Mouse (Mus musculus) hindbrain, embryonic 11.5 days (tissue): ENCODE data around the gene Usf3. TPM values are rescaled to one million over a fixed set of nuclear protein-coding genes. Genes with fewer than 3 reads are reported as not detected.

Source experiments
- ATAC-seq: fragments of 200-750 bp; cut with Nextera tagmentation; 2 replicates; pipeline ENCODE4 v1.8.0; 2017; ENCODE audit warnings: mild to moderate bottlenecking, moderate TSS enrichment, moderate library complexity; ENCODE audit not compliant: low FRiP score
- DNase-seq: peaks from one replicate; pipeline ENCODE4 v3.0.0-alpha.2; 2015; ENCODE audit warnings: low spot score
- H3K27ac ChIP-seq: fragments of 300-500 bp; sonication (generic); 2 replicates; pipeline ENCODE4 v1.5.1; 2014; ENCODE audit warnings: mild to moderate bottlenecking, low read depth, low read length
- H3K27me3 ChIP-seq: fragments of 300-500 bp; sonication (generic); 2 replicates; pipeline ENCODE4 v1.6.1; 2014; ENCODE audit warnings: mild to moderate bottlenecking, low read length, moderate library complexity, mixed read lengths; ENCODE audit not compliant: control insufficient read depth, insufficient read depth
- H3K36me3 ChIP-seq: fragments of 300-500 bp; sonication (generic); 2 replicates; pipeline ENCODE4 v1.6.1; 2014; ENCODE audit warnings: mild to moderate bottlenecking, low read length, moderate library complexity, mixed read lengths; ENCODE audit not compliant: control insufficient read depth, insufficient read depth
- H3K4me1 ChIP-seq: fragments of 300-500 bp; sonication (generic); replicated peaks from 2 replicates; pipeline ENCODE4 v1.6.1; 2014; ENCODE audit warnings: low read length, mixed read lengths; ENCODE audit not compliant: control insufficient read depth, insufficient read depth
- H3K4me2 ChIP-seq: fragments of 300-500 bp; sonication (generic); replicated peaks from 2 replicates; pipeline ENCODE4 v1.6.1; 2014; ENCODE audit warnings: mild to moderate bottlenecking, low read depth, low read length
- H3K4me3 ChIP-seq: fragments of 300-500 bp; sonication (generic); 2 replicates; pipeline ENCODE4 v1.5.1; 2014; ENCODE audit warnings: low read depth, low read length
- H3K9ac ChIP-seq: fragments of 300-500 bp; sonication (generic); 2 replicates; pipeline ENCODE4 v1.6.1; 2014; ENCODE audit warnings: low read depth, low read length
- H3K9me3 ChIP-seq: fragments of 300-500 bp; sonication (generic); 2 replicates; pipeline ENCODE4 v1.6.1; 2016; ENCODE audit warnings: low read length; ENCODE audit not compliant: control insufficient read depth
- WGBS: fragments of 180-500 bp; shearing (Covaris S2); extraction: QIAGEN DNeasy Blood & Tissue Kit; methylation state at CpG from one replicate; pipeline ENCODE4 v1.1.7; 2014; 5-methylcytosine and 5-hydroxymethylcytosine counted together
- polyA plus RNA-seq: library from polyadenylated mRNA; unstranded; fragments of >200 nt; fragmentation: Nextera tagmentation; extraction: Ambion mirVana; gene quantifications from 2 replicates; pipeline ENCODE4 v1.2.1, GENCODE M21; 2014

Usf3 gene
- polyA plus RNA-seq, 1 experiment from 2014 or later = 6.6 TPM

DNA sequence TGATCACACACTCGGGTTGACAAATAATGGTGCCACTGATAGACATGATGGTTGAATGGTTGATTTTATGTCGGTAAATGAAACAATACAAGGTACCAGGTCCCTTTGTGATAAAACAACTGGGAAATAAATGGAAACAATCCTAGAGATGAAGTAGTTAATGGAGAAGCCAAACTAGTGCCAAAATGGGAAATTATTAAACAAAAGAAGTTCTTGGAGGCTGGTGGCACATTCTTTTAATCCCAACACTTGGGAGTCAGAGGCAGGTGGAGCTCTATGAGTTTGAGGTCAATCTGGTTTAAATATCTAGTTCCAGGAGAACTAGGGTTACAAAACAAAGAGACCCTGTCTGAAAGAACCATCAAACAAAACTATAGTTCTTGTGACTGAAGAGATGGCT is 91.9 kb downstream of the Usf3 start:
- 75% methylated on average over 2 of the region's 2 CpGs for WGBS
- no peaks in the 10 kb centered on the region for H3K27me3 ChIP-seq
- no peaks in the 10 kb centered on the region for H3K9me3 ChIP-seq
- H3K4me1 ChIP-seq = no peaks in the 10 kb centered on the region
- DNase-seq (no peak), ATAC-seq (no peak)
- H3K4me2 ChIP-seq = no peak overlapping the region
- H3K4me3 ChIP-seq = no peak overlapping the region
- no peaks in the 10 kb centered on the region for H3K36me3 ChIP-seq
- no peak overlapping the region for H3K9ac ChIP-seq
- no peak overlapping the region for H3K27ac ChIP-seq

DNA sequence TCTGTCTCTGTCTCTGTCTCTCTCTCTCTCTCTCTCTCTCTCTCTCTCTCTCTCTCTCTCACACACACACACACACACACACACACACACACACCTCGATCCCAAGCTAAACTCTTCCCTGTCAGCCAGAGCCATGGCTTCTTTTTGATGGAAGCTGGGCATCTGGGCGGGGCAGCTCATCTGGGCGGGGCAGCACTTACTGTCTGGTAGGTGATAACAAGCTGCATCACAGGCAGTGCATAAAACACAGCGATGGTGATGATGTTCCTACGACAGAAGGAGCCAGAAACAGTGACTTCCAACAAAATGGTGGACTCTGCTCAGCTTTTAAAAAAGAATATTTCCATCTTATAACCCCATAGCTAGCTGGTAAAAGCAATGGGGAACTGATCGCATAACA is 92.5 kb downstream of the Usf3 start:
- H3K9me3 ChIP-seq = no peaks in the 10 kb centered on the region
- H3K4me1 ChIP-seq = no peaks in the 10 kb centered on the region
- no peak overlapping the region for H3K27ac ChIP-seq
- no peak overlapping the region for H3K4me2 ChIP-seq
- no peak overlapping the region for H3K9ac ChIP-seq
- ATAC-seq = no peak
- no peaks in the 10 kb centered on the region for H3K27me3 ChIP-seq
- H3K4me3 ChIP-seq = no peak overlapping the region
- DNase-seq = no peak
- 87% methylated on average over 6 of the region's 6 CpGs for WGBS
- H3K36me3 ChIP-seq = no peaks in the 10 kb centered on the region

DNA sequence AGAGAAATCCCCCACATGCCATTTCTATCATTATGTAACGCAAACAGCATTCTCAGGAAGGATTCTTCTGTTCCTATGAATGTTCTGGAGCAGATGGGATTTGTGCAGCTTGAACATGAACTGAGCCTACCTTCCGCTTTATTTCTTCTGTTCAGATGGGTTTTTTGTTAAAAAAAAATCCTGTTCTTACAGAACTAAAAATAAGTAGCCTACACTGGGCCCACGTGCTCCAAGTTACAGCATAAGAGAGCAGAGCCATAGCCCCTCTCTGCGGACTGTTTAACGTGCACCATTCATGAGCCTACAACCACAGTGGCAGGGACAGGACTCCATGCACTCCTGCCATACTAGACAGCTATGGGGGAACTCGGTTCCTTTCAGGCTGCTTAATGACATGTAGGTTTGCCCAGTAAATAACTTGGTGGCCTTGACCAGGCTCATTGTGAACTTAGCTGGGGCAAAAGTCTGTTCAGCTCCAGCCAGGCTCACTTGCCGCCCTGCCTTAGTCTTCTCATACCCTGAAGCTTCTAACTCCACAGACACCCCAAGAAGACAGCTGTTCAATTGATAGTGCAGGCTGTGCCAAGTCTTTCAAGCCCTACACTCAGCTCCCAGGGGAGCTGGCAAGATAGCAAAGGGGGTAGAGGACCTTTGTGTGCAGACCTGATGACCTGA is 95.6 kb downstream of the Usf3 start:
- ATAC-seq = no peak
- Histone ChIP-seq H3K9ac (no peak overlapping the region), H3K4me3 (no peak overlapping the region), H3K27ac (no peak overlapping the region), H3K9me3 (no peaks in the 10 kb centered on the region), H3K4me1 (no peaks in the 10 kb centered on the region), H3K4me2 (no peak overlapping the region), H3K27me3 (no peaks in the 10 kb centered on the region), H3K36me3 (no peaks in the 10 kb centered on the region)
- no peak for DNase-seq
- 86% methylated on average over 7 of the region's 7 CpGs for WGBS

DNA sequence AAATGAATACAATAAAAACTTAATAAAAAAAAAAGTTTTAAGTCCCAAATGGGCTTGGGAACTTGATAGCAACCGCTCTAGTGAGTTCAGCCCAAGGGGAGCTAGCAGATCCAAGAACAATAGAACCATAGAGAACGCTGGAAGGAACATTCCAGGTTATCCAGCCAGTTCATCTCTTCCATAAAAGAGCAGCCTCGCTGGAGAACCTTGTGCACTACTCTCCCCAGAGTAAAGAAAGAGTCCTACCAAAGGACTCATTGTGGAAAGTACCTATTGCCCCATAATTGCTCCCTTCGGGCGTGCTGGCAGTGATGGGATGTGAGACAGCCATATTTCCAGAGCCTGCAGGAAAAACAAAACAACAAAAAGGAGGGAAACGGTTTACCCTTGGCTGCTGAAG is 96.5 kb downstream of the Usf3 start:
- Histone ChIP-seq H3K4me2 (no peak overlapping the region), H3K4me3 (no peak overlapping the region), H3K36me3 (no peaks in the 10 kb centered on the region), H3K27me3 (no peaks in the 10 kb centered on the region), H3K4me1 (no peaks in the 10 kb centered on the region), H3K9ac (no peak overlapping the region), H3K27ac (no peak overlapping the region), H3K9me3 (no peaks in the 10 kb centered on the region)
- ATAC-seq = no peak
- no peak for DNase-seq
- 81% methylated on average over 6 of the region's 6 CpGs for WGBS

DNA sequence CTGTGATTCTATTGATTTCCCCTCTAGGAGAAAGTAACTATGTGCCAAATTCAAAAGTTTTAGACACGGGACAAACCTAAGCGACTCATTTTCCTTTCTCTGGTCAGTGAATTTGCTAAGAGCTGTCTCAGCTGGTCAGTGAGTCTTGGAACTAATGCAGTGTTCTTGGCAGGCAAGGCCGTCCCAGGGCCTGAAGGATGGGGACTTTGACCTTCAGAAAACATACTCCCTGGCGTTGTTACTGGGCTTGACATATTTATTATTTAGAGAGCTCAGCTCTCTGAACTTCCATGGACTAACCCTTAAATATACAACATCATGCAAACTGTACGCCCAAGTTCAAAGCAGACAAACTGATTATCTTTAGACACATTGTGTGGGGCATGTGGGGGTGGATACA is 97.6 kb downstream of the Usf3 start:
- H3K4me3 ChIP-seq = no peak overlapping the region
- no peak overlapping the region for H3K9ac ChIP-seq
- no peak for ATAC-seq
- no peaks in the 10 kb centered on the region for H3K9me3 ChIP-seq
- no peaks in the 10 kb centered on the region for H3K27me3 ChIP-seq
- 89% methylated on average over 5 of the region's 5 CpGs for WGBS
- no peak overlapping the region for H3K4me2 ChIP-seq
- no peak overlapping the region for H3K27ac ChIP-seq
- no peak for DNase-seq
- H3K36me3 ChIP-seq = no peaks in the 10 kb centered on the region
- no peaks in the 10 kb centered on the region for H3K4me1 ChIP-seq

DNA sequence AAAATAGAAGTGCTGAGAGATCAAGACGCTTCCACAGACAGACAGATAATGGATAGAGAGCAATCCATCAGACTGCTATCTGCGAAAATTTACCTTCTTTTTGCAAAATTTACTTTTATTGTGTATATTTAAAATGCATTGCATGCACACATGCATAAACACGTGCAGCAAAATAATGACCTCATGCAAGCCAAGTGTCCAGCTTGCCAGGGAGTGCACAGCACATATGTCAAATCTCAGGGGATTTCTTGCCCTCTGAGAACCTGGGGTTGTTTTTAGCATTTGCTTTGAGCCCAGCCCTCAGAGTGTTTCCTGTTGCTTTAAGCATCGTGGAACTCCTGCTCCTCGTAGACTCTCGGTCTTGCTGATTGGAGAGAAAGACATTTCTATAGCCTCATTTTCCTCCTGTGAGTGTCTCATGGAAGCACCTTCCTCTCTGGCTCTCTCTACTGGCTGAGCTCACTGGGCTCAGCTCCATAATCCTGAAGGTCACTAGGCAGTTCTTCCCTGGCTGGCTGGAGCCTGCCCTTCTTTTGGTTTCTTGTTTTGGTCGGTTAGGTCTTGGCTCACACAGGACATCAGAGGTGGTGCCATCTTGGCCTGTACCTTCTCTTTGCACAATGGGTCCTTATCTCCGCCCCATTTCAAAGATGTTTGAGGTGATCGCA is 98.5 kb downstream of the Usf3 start:
- DNase-seq (no peak), ATAC-seq (no peak)
- Histone ChIP-seq H3K27me3 (no peaks in the 10 kb centered on the region), H3K9me3 (no peaks in the 10 kb centered on the region), H3K27ac (no peak overlapping the region), H3K4me3 (no peak overlapping the region), H3K4me1 (no peaks in the 10 kb centered on the region), H3K4me2 (no peak overlapping the region), H3K36me3 (no peaks in the 10 kb centered on the region), H3K9ac (no peak overlapping the region)
- WGBS = 71% methylated on average over 9 of the region's 9 CpGs

Other genes starting within 250 kb of the Usf3 start
- 35.9 and 42.2 TPM in 2 replicates for gene Qtrt2, start 246.4 kb upstream of the Usf3 start, polyA plus RNA-seq
- 0.28 and 1.3 TPM in 2 replicates for gene Zdhhc23, start 193.5 kb upstream of the Usf3 start, polyA plus RNA-seq
- 3.3 and 4.3 TPM in 2 replicates for gene Gramd1c, start 109.9 kb upstream of the Usf3 start, polyA plus RNA-seq
- 73.9 and 82.8 TPM in 2 replicates for gene Atp6v1a, start 33.5 kb upstream of the Usf3 start, polyA plus RNA-seq
- gene Naa50, start 33.4 kb upstream of the Usf3 start, polyA plus RNA-seq = 76.0 and 86.1 TPM in 2 replicates
- gene Sidt1, start 159.9 kb downstream of the Usf3 start, polyA plus RNA-seq = 0.20 and 0.28 TPM in 2 replicates
- gene Spice1, start 173.9 kb downstream of the Usf3 start, polyA plus RNA-seq = 27.2 and 30.1 TPM in 2 replicates
- 2.7 and 6.7 TPM in 2 replicates for gene Cfap44, start 221.6 kb downstream of the Usf3 start, polyA plus RNA-seq